ENCODE assay signal across 9 mouse cellular contexts in the genomic region with DNA sequence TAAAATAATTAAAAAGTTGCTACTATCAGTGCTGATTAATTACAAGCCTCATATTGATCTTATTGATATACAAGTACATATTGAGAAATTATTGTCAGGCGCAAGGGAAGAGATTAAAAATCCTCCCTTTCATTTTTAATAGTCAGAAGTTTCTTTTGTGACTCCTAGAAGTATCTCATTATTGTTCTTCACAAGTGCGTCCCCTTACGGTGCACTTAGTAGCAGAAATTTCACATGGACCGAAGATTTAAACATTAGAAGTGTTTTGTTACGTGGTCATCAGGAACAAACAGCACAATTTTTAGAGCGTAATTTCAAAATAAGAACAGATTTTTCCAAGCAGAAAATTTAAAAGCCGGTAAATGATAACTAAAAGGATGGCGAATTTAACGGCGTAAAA. TPM values are rescaled to one million over a fixed set of nuclear protein-coding genes. Genes with fewer than 3 reads are reported as not detected.
A peak's percentile ranks its signal among the peaks of the same experiment; 100 is the strongest.
DNase-seq lines count a peak whose midpoint lies in the region; ATAC-seq lines count a peak whose summit lies in the region.
"Had no signal": no experiment of that assay in that cellular context is flagged by ENCODE, and none has a peak within 500 bp of the region (broad histone marks: within the 10 kb centered on the region; RNA-seq: fewer than 3 reads in every experiment).

No protein-coding gene starts in this region.

- H3K27ac ChIP-seq in forebrain, embryonic 15.5 days (replicated peaks) = no peak overlapping the region
- no peak overlapping the region for H3K27ac ChIP-seq in liver, embryonic 11.5 days (ENCODE audit: low read depth, low read length)
- H3K27ac ChIP-seq in stomach, embryonic 16.5 days (ENCODE audit: low read length) = peak overlapping the region; percentile 9

- H3K4me2 ChIP-seq in forebrain, embryonic 15.5 days (replicated peaks) = peak overlapping the region; percentile 62
- H3K4me2 ChIP-seq in liver, embryonic 11.5 days = peak overlapping the region; percentile 89
- peak overlapping the region; percentile 76 for H3K4me2 ChIP-seq in stomach, embryonic 16.5 days (ENCODE audit: low read depth, low read length)

- H3K27me3 ChIP-seq in megakaryocyte, embryonic 14.5 days (replicated peaks) = no peaks in the 10 kb centered on the region
- H3K27me3 ChIP-seq in forebrain, embryonic 15.5 days = no peaks in the 10 kb centered on the region
- H3K27me3 ChIP-seq in liver, embryonic 11.5 days (replicated peaks; ENCODE audit: control insufficient read depth, insufficient read depth, low read length) = no peaks in the 10 kb centered on the region
- no peaks in the 10 kb centered on the region for H3K27me3 ChIP-seq in stomach, embryonic 16.5 days (ENCODE audit: control insufficient read depth, insufficient read depth, low read length)

- ATAC-seq in megakaryocyte, adult 5-6 weeks (ENCODE audit: poor library complexity, severe bottlenecking) = no peak
- ATAC-seq in forebrain, embryonic 15.5 days (replicated peaks) = no peak
- ATAC-seq in liver, embryonic 11.5 days (replicated peaks; ENCODE audit: low FRiP score) = no peak
- ATAC-seq in stomach, embryonic 16.5 days (ENCODE audit: insufficient read depth, low FRiP score) = no peak

- H3K9ac ChIP-seq in forebrain, embryonic 15.5 days (replicated peaks) = peak overlapping the region; percentile 10; the same call in 1 of the 2 replicates
- peak overlapping the region; percentile 38; the same call in 1 of the 2 replicates for H3K9ac ChIP-seq in liver, embryonic 11.5 days (ENCODE audit: low read depth, low read length)
- H3K9ac ChIP-seq in stomach, embryonic 16.5 days (ENCODE audit: low read length) = peak overlapping the region; percentile 69

- WGBS in forebrain, embryonic 15.5 days = under 1% methylated on average over 10 of the region's 10 CpGs
- WGBS in liver, embryonic 11.5 days = 2% methylated on average over 10 of the region's 10 CpGs
- WGBS in stomach, embryonic 16.5 days = under 1% methylated on average over 10 of the region's 10 CpGs

- H3K4me3 ChIP-seq in megakaryocyte, embryonic 14.5 days (replicated peaks) = peak overlapping the region; percentile 95
- peak overlapping the region; percentile 68 for H3K4me3 ChIP-seq in forebrain, embryonic 15.5 days
- H3K4me3 ChIP-seq in liver, embryonic 11.5 days (ENCODE audit: low read depth, low read length) = peak overlapping the region; percentile 78
- peak overlapping the region; percentile 70 for H3K4me3 ChIP-seq in stomach, embryonic 16.5 days (replicated peaks; ENCODE audit: low read length)

- DNase-seq in liver, embryonic 11.5 days (ENCODE audit: low spot score) = no peak
- DNase-seq in ovary, postnatal 14 days (ENCODE audit: low spot score) = no peak
- DNase-seq in urinary bladder, postnatal 4 days (ENCODE audit: low spot score in 2 of 2) = no peak

- no peaks in the 10 kb centered on the region for H3K9me3 ChIP-seq in megakaryocyte, embryonic 14.5 days
- H3K9me3 ChIP-seq in forebrain, embryonic 15.5 days = no peaks in the 10 kb centered on the region
- no peaks in the 10 kb centered on the region for H3K9me3 ChIP-seq in liver, embryonic 11.5 days (ENCODE audit: control insufficient read depth, low read length)
- no peaks in the 10 kb centered on the region for H3K9me3 ChIP-seq in stomach, embryonic 16.5 days (replicated peaks; ENCODE audit: control insufficient read depth, low read length)

- peaks cover 29% of the 10 kb centered on the region for H3K4me1 ChIP-seq in megakaryocyte, embryonic 14.5 days
- peaks cover 9% of the 10 kb centered on the region; the same call in 1 of the 2 replicates for H3K4me1 ChIP-seq in forebrain, embryonic 15.5 days
- H3K4me1 ChIP-seq in liver, embryonic 11.5 days (replicated peaks; ENCODE audit: control insufficient read depth, insufficient read depth, low read length) = peaks cover 3% of the 10 kb centered on the region; the same call in 1 of the 2 replicates
- H3K4me1 ChIP-seq in stomach, embryonic 16.5 days (ENCODE audit: control insufficient read depth, insufficient read depth, low read length) = peaks cover 3% of the 10 kb centered on the region; the same call in 1 of the 2 replicates

- H3K36me3 ChIP-seq in megakaryocyte, embryonic 14.5 days (replicated peaks; ENCODE audit: low read length) = no peaks in the 10 kb centered on the region
- no peaks in the 10 kb centered on the region for H3K36me3 ChIP-seq in forebrain, embryonic 15.5 days
- H3K36me3 ChIP-seq in liver, embryonic 11.5 days (ENCODE audit: control insufficient read depth, insufficient read depth, low read length) = no peaks in the 10 kb centered on the region
- H3K36me3 ChIP-seq in stomach, embryonic 16.5 days (ENCODE audit: control insufficient read depth, insufficient read depth, low read length) = no peaks in the 10 kb centered on the region

RNA-seq across cellular contexts. Expression of a gene that starts 28.5 kb away (rescaled TPM):
- not detected in 2 replicates for polyA plus RNA-seq in megakaryocyte, embryonic 14.5 days (2012; ENCODE audit: insufficient read depth, low replicate concordance)
- total RNA-seq in megakaryocyte, adult 5-6 weeks (2015) = 0.02 TPM in 1 of 2 replicates, not detected in the other
- total RNA-seq in megakaryocyte, adult 5-6 weeks (2017) = not detected in 2 replicates
- not detected in 2 replicates for polyA plus RNA-seq in forebrain, embryonic 15.5 days (2015; fragmentation: Nextera tagmentation; extraction: Ambion mirVana)
- 0.03 and 0.06 TPM in 2 replicates for polyA plus RNA-seq in liver, embryonic 11.5 days (2014; fragmentation: Nextera tagmentation; extraction: Ambion mirVana)
- 0.03 TPM in 1 of 2 replicates, not detected in the other for polyA plus RNA-seq in stomach, embryonic 16.5 days (2015; fragmentation: Nextera tagmentation; extraction: Ambion mirVana)
- polyA plus RNA-seq: brain, embryonic 14.5 days had no signal

RNA-seq across cellular contexts. Expression of a gene that starts 46.9 kb away (rescaled TPM):
- 0.73 and 3.0 TPM in 2 replicates for polyA plus RNA-seq in megakaryocyte, embryonic 14.5 days (2012; ENCODE audit: insufficient read depth, low replicate concordance)
- 35.0 and 36.9 TPM in 2 replicates for total RNA-seq in megakaryocyte, adult 5-6 weeks (2015)
- total RNA-seq in megakaryocyte, adult 5-6 weeks (2017) = 42.6 and 43.3 TPM in 2 replicates
- polyA plus RNA-seq in forebrain, embryonic 15.5 days (2015; fragmentation: Nextera tagmentation; extraction: Ambion mirVana) = 4.3 and 4.9 TPM in 2 replicates
- polyA plus RNA-seq in liver, embryonic 11.5 days (2014; fragmentation: Nextera tagmentation; extraction: Ambion mirVana) = 5.2 and 6.8 TPM in 2 replicates
- polyA plus RNA-seq in stomach, embryonic 16.5 days (2015; fragmentation: Nextera tagmentation; extraction: Ambion mirVana) = 4.1 and 4.6 TPM in 2 replicates

RNA-seq across cellular contexts. Expression of a gene that starts 49.9 kb away (rescaled TPM):
- not detected in 2 replicates for polyA plus RNA-seq in megakaryocyte, embryonic 14.5 days (2012; ENCODE audit: insufficient read depth, low replicate concordance)
- not detected in 2 replicates for total RNA-seq in megakaryocyte, adult 5-6 weeks (2015)
- not detected in 2 replicates for total RNA-seq in megakaryocyte, adult 5-6 weeks (2017)
- polyA plus RNA-seq in forebrain, embryonic 15.5 days (2015; fragmentation: Nextera tagmentation; extraction: Ambion mirVana) = not detected in 2 replicates
- polyA plus RNA-seq in liver, embryonic 11.5 days (2014; fragmentation: Nextera tagmentation; extraction: Ambion mirVana) = 0.17 TPM in 1 of 2 replicates, not detected in the other
- polyA plus RNA-seq in stomach, embryonic 16.5 days (2015; fragmentation: Nextera tagmentation; extraction: Ambion mirVana) = not detected in 2 replicates
- polyA plus RNA-seq: brain, embryonic 14.5 days; inflammation-experienced regulatory T-cells, adult 6 months had no signal

Comparison
In these comparisons a context has a peak if more than half of its experiments do, and no peak if none do; other contexts are left out.
1. H3K9ac ChIP-seq: peak in every context shown above with its lines; median percentile 69 in stomach, embryonic 16.5 days; 38 in liver, embryonic 11.5 days; 10 in forebrain, embryonic 15.5 days.